Mouse (Mus musculus) common myeloid progenitor, adult 5-6 weeks (primary cell): ENCODE data around the gene Il17f. TPM values are rescaled to one million over a fixed set of nuclear protein-coding genes. Genes with fewer than 3 reads are reported as not detected.
"Not testable (repeated sequence)": the region's sequence is repeated elsewhere in the genome, so short reads cannot be mapped to it uniquely, and the experiment has no call there.

ENCODE experiments used
- ATAC-seq: replicated peaks from 2 replicates; pipeline ENCODE4 v1.8.0; 2016; ENCODE audit warnings: low read depth, mild to moderate bottlenecking, moderate TSS enrichment, inconsistent platforms; ENCODE audit not compliant: poor library complexity, severe bottlenecking
- total RNA-seq: library from RNA; stranded (forward); fragments of 200-1000, 187-1606 nt; gene quantifications from 2 replicates; pipeline ENCODE4 v1.2.3, GENCODE M21; 2017

Il17f gene
- total RNA-seq, 1 experiment from 2014 or later: 0.82 TPM

DNA sequence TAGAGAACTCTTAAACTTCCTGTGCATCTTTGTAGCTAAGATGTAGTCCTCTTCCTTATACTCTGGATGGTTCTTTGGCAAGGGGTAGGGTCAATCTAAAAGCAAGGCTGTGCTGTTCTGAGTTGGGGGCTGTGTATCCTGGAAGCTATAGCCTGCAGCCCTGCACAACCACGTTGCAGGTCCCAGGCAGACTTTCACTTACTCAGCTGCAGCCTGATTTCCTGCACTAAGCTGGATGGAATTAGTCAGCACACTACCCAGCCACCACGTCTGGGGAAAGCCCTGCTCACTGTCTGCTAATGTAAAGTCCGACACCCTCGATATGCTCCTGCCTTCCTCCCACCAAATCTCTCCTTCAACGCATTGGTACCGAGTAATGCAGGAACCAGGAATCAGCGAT is 997 bp upstream of the Il17f start:
- ATAC-seq: no peak

- ATAC-seq: no peak
Observed at GRCm38 (mm10) chr1:20788419-20788818, 2.0 kb downstream of the Il17f start.

DNA sequence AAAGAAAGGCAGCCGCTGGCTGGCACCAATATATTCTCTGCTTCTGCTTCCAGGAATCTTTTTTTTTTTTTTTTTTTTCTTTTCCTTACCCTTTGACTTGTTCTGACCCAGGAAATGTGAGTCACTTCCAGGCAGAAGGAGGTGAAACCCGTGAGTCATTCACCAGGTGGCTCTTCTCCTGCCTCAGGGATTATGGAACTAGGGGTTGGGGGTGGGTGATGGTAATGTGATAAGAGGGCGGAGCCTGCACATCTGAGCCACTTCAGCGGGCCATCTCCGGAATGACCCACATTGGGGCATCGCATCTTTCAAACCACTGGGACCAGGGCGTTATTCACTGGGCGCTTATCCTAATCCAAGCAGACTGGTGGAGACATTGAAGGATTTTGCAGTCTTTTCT is 3.4 kb downstream of the Il17f start:
- no peak for ATAC-seq

DNA sequence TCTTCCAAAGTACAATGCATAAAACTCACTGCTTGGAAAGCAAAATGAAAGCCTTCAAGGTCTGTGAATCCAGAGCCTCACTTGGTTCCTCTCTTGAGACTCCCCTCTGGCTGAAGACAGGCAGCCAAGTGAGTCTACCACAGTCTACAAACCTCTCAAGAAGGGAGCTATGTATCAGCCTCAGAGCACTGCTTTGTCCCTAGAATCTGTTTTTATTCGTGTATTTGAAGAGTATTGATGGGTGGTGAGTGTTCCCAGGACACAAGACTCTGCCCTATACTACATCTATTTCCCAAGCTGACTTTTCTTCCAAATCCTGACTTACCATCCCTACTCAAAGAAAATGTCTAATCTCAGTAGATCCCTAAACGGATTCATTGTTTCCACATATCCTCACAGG is 12.1 kb downstream of the Il17f start:
- ATAC-seq: no peak

DNA sequence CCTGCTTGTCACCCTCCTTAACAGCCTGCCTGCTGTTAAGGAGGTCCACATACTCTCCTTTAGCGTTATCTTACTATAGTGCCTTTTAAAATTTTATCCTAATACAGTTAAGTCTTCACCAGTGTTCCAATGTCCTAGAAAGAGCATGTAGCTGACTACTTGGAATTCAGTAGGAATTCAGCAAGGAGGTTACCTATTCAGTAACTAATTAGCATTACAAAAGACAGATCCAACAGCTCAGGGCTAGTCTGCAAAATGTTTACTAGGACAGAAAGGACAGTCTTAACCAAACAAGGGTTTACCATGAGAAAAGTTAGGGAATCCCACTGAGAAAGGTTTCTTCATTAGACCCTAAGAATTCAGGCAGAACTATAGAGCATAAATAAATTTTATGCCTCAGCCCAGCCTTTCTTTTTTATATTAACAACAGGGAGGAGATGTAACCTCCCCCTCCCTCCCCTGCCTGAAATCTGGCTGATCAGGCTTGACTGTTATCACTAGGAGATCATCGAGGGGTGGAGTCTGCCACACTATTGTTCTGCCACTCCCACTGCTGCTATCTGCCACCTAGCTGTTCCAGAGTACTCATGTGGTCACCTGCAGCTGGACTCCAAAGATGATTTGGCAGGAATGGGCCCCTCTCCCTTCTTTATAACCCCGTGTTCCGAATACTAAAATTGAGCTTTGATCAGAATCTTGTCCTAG is 16.2 kb downstream of the Il17f start:
- ATAC-seq: not testable (repeated sequence)

DNA sequence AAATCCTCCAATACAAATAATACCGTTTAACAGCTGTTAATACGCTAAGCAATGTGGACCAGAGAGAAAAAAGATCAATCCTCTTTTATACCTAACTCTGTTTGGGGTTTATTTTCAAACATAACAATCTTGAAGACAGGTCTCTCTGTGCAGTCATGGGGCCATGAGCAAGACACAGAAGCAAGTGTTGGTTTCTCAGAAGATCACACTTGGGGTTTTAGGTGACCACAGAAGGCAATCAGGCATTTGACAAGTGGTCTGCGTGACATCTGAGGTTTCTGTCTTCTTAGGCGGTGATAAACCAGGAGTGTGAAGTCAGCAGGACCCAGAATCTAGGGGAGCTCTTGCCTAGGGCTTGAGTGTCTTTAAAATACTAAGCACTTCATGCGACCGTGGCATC is 23.9 kb downstream of the Il17f start:
- ATAC-seq: no peak

GRCm38 (mm10) chr1:20761411-20761810 is 29.0 kb downstream of the Il17f start:
- no peak for ATAC-seq

GRCm38 (mm10) chr1:20760331-20760730 is 30.1 kb downstream of the Il17f start:
- ATAC-seq: no peak

DNA sequence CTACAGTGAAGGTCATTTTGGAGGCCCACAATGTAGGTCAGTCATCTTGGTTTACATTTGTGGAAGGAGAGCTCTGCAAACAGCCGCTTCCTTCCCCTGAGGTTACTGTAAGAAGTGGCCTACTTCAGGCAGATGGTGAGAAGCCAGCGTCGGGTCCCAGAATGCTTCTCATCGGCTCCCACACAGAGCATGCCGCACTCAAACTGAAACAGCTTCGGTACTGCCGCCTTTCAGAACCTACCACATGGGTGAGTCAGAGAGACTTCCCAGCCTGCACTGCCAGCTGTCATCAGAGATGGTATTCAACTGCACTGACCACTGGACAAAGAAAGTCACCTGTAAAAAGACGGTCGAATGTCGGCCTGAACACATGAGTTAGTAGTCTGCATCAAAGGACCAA is 30.6 kb downstream of the Il17f start:
- ATAC-seq: no peak

DNA sequence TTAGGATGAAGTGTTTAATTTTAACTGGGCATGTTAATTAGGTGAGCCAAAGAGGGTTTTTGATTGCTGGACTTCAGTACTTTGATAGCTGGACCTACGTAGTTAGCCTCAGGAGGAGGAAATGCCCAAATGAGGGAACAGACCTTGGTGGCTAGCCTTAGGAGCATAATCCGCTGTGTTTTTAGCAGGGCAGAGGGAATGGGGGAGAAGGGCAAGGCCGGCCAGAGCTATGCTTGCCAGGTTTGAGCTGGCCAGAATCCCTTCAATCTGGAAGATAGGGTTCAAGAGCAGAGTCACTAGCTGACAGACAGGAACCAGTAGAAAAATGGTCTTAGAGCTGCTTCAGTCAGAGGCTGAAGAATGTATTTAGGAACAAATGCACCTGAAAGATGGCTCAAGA is 32.8 kb downstream of the Il17f start:
- no peak for ATAC-seq

GRCm38 (mm10) chr1:20754439-20754838 is 36.0 kb downstream of the Il17f start:
- peak; percentile 90 for ATAC-seq

DNA sequence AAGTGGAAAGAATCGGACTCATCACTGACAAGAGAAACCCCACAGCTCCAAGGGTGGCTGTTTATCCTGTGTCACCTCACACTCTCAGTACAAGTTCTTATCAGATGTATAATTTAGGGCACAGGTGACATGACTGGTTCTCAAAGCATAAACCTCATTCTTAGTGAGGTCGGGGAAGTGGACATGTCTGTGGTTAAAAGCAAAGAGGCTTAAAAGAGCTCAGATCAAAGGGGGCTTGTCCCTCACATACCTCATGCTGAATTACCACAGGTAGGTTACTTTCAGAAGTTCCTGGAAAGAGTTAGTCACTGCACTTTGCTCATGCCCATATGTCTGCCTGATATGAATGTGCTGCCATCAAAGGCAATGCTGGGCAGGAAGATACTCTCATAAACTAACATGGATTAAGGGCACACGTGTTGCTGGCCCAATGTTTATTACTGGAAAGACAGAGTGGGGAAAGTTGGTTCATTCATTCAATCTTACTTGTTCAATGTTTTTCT is 49.9 kb downstream of the Il17f start:
- ATAC-seq: no peak

GRCm38 (mm10) chr1:20738483-20738882 is 51.9 kb downstream of the Il17f start:
- ATAC-seq: no peak

DNA sequence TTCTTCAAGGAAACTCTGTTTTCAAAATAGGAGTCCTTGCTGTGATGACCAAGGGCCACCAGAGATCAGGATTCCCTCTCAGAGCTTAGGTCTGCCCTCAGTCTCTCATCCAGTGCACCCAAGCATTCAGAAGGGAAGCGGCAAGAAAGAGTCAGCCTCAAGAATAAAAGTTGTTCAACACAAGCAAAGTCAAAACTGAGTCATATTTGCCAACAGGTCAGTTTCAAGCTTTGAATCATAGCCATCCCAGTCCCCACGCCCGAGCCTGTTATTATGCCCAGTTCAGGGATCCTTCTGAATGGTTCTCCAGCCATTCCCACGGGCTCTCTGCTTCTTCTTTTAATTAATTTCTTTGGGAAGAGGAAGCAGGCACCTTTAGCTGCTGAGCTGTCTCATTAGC is 53.8 kb downstream of the Il17f start:
- ATAC-seq: no peak

GRCm38 (mm10) chr1:20730903-20731302 is 59.5 kb downstream of the Il17f start, which contains the start of gene Il17a:
TSS of gene Il17a (plus strand) at chr1:20730905.
- no peak for ATAC-seq

Other genes with a start within 250 kb of the Il17f start
- not detected in 2 replicates for gene Pkhd1, start 172.6 kb downstream of the Il17f start, total RNA-seq
- not detected in 2 replicates for gene Il17a, start 59.7 kb downstream of the Il17f start, total RNA-seq
- 279 and 306 TPM in 2 replicates for gene Mcm3, start 29.7 kb upstream of the Il17f start, total RNA-seq
- gene Paqr8, start 100.0 kb upstream of the Il17f start, total RNA-seq: 3.2 and 4.6 TPM in 2 replicates
- gene Efhc1, start 161.0 kb upstream of the Il17f start, total RNA-seq: 0.73 TPM in 1 of 2 replicates, not detected in the other